Mouse (Mus musculus) sigmoid colon, adult 10 weeks (tissue): ENCODE measurements around the gene Slc12a3. TPM values are rescaled to one million over a fixed set of nuclear protein-coding genes. Genes with fewer than 3 reads are reported as not detected.

Experiments
- polyA plus RNA-seq: library from polyadenylated mRNA; stranded (reverse); fragments of 350-450 nt; fragmentation: Illumina TruSeq; extraction: RNeasy Lipid Tissue Mini Kit (QIAGEN cat#74804); gene quantifications from one replicate; pipeline ENCODE4 v1.2.3, GENCODE M21; 2014; ENCODE audit warnings: low read depth, low replicate concordance

Slc12a3 gene
- polyA plus RNA-seq = 0.16 TPM

GRCm38 (mm10) chr8:94328932-94329728 lies at the start of gene Slc12a3:
Slc12a3 (plus strand) TSS chr8:94329201.

DNA sequence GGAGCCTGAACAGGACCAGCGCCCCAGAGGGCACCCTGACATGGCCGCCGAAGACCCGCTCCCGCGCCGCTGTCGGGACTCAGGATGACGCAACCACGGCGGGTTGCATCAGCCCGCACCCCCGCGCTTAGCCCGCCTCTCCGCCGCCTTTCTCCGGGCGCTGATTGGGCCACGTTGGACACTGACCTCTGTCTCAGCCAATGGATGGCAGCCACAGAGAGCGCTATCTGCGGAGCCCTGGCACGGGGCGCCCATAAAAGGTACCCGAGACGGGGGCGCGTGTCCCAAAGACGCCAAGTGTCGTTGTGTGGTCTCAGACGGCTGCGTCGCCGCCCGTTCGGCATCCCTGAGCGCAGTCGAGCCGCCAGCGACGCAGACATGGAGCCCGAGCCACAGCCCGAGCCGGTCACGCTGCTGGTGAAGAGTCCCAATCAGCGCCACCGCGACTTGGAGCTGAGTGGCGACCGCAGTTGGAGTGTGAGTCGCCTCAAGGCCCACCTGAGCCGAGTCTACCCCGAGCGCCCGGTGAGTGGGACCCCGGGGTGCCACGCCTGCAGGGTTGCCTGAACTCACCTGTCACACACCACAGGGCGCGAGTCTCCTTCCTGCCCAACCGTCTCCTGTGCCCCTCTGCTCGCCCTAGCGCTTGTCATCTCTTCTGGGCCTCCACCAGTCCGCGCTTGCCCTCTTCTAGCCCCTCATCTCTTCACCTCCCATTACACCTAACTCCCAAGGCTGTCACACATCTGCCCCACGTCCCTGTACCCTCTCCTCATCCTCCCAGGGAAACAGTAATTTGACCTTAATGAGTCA lies 57.4 kb downstream of the Slc12a3 start, which contains the start of gene Herpud1:
Herpud1 (plus strand) TSS at position 225 of the 813 bp plus-strand sequence.

Other genes starting within 250 kb of the Slc12a3 start
- 6.8 TPM for gene Bbs2, start 230.3 kb upstream of the Slc12a3 start, polyA plus RNA-seq
- gene Mt4, start 192.0 kb upstream of the Slc12a3 start, polyA plus RNA-seq = not detected
- not detected for gene Mt3, start 176.6 kb upstream of the Slc12a3 start, polyA plus RNA-seq
- 16.7 TPM for gene Mt2, start 156.5 kb upstream of the Slc12a3 start, polyA plus RNA-seq
- 7.1 TPM for gene Mt1, start 150.1 kb upstream of the Slc12a3 start, polyA plus RNA-seq
- gene Nup93, start 114.6 kb upstream of the Slc12a3 start, polyA plus RNA-seq = 9.5 TPM
- gene Herpud1, start 57.2 kb downstream of the Slc12a3 start, polyA plus RNA-seq = 130 TPM
- gene Nlrc5, start 105.2 kb downstream of the Slc12a3 start, polyA plus RNA-seq = 11.2 TPM
- gene Cpne2, start 203.8 kb downstream of the Slc12a3 start, polyA plus RNA-seq = 14.5 TPM